Mouse (Mus musculus) small intestine, adult 2 months (tissue): ENCODE results near the gene Proser3. TPM values are rescaled to one million over a fixed set of nuclear protein-coding genes. Genes with fewer than 3 reads are reported as not detected.

Experiments used
- H3K27ac ChIP-seq: fragments of 200-500 bp; 2 replicates; pipeline ENCODE4 v1.5.1; 2012; ENCODE audit warnings: low read depth, low read length, control low read depth, inconsistent platforms; ENCODE audit not compliant: insufficient read depth
- H3K27me3 ChIP-seq: fragments of 200-500 bp; 2 replicates; pipeline ENCODE4 v1.6.1; 2012; ENCODE audit warnings: mild to moderate bottlenecking, moderate library complexity, low read length, inconsistent platforms; ENCODE audit not compliant: control insufficient read depth, insufficient read depth
- H3K36me3 ChIP-seq: fragments of 200-500 bp; 2 replicates; pipeline ENCODE4 v1.6.1; 2012; ENCODE audit warnings: mild to moderate bottlenecking, low read length, control low read depth, inconsistent platforms; ENCODE audit not compliant: control insufficient read depth, insufficient read depth
- H3K4me1 ChIP-seq: fragments of 200-500 bp; 2 replicates; pipeline ENCODE4 v1.6.1; 2012; ENCODE audit warnings: low read length, inconsistent platforms, mixed read lengths; ENCODE audit not compliant: control insufficient read depth, insufficient read depth, insufficient read length
- H3K4me3 ChIP-seq: fragments of 200-500 bp; 2 replicates; pipeline ENCODE4 v1.5.1; 2012; ENCODE audit warnings: low read depth, mild to moderate bottlenecking, control low read depth, inconsistent platforms, low read length, moderate library complexity
- CTCF ChIP-seq: fragments of 200-500 bp; IDR thresholded peaks from 2 replicates; pipeline ENCODE4 v1.5.1; 2012; ENCODE audit warnings: low read depth, mild to moderate bottlenecking, control low read depth, inconsistent platforms, low read length, moderate library complexity, mixed read lengths; ENCODE audit not compliant: insufficient replicate concordance, insufficient read length; ENCODE audit errors: extremely low read depth
- POLR2A ChIP-seq: fragments of 200-500 bp; IDR thresholded peaks from 2 replicates; pipeline ENCODE4 v1.6.1; 2012; ENCODE audit warnings: low read depth, mild to moderate bottlenecking, control low read depth, inconsistent platforms, low read length, moderate library complexity
- WGBS: fragments of 180-500 bp; shearing (Covaris S2); methylation state at CpG from one replicate; pipeline ENCODE4 v1.1.7; 2018; 5-methylcytosine and 5-hydroxymethylcytosine counted together
- polyA plus RNA-seq: library from polyadenylated mRNA; depleted of rRNA; stranded (reverse); fragments of >200 nt; gene quantifications from 2 replicates; pipeline ENCODE4 v1.2.3, GENCODE M21; 2012

The Proser3 gene
- polyA plus RNA-seq, 1 experiment: 5.4 TPM

DNA sequence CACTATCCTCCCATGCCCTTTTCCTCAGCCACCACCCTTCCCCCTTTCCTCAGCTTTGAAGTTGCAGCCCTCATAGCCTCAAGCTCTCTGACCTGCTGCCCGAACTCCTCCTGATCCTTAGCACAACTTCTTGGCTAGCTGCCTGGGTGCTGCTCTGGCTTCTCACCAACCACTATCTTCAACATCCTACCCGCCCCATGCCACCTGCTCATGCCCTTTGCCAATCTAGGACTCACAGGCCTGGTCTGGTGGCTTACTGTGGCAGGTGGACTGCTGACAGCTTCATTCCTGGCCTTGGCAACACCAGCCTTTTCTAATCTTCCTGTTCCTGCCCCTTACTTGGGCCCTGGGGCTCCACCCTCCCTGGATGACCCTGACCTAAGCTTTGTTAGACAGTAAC, 20.9 kb upstream of the Proser3 start:
- Histone ChIP-seq H3K4me3 (no peak overlapping the region), H3K27me3 (no peaks in the 10 kb centered on the region), H3K36me3 (peaks cover 86% of the 10 kb centered on the region), H3K4me1 (no peaks in the 10 kb centered on the region), H3K27ac (peak overlapping the region; percentile 13; the same call in 1 of the 2 replicates)
- TF ChIP-seq CTCF (no peak), POLR2A (no peak)
- 16% methylated on average over 2 of the region's 2 CpGs for WGBS

DNA sequence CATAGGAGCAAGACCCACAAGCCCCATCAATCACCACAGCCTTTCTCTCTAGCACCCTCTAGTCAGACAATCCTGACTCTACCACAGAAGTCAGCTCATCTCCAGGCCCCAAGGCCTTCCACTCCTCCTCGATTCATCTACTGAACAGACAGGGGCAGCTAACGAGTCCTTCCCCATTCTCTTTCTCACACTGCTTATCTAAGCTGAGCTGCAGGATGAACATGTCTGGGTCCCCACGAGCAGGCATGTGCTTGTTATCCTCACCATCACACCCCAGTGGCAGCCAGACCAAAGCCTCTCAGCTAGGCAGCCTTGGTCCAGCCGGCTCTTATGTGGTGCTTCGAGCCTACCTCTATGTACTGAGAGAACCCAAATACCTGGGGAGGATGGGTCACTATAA, 20.3 kb upstream of the Proser3 start:
- WGBS: 35% methylated on average over 5 of the region's 5 CpGs
- no peaks in the 10 kb centered on the region for H3K27me3 ChIP-seq
- peak overlapping the region; percentile 3; the same call in 1 of the 2 replicates for H3K27ac ChIP-seq
- H3K4me3 ChIP-seq: no peak overlapping the region
- H3K36me3 ChIP-seq: peaks cover 84% of the 10 kb centered on the region
- TF ChIP-seq POLR2A (no peak), CTCF (no peak)
- H3K4me1 ChIP-seq: no peaks in the 10 kb centered on the region

DNA sequence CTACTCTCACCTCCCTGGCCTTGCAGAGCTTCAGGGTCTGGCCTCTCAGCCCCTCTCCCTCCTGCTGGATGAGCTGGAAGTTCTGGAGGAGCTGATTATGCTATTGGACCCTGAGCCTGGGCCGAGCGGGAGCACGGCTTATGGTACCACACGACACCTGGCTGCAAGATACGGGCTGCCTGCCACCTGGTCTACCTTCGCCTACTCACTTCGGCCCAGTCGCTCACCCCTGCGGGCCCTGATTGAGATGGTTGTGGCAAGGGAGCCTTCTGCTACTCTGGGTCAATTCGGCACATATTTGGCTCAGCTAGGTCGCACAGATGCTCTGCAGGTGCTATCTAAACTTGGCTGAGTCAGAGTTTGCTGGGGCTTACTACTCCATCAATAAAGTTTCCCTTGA, 15.5 kb upstream of the Proser3 start:
- Histone ChIP-seq H3K27ac (no peak overlapping the region), H3K4me1 (peaks cover 4% of the 10 kb centered on the region; the same call in 1 of the 2 replicates), H3K27me3 (no peaks in the 10 kb centered on the region), H3K36me3 (peaks cover 43% of the 10 kb centered on the region), H3K4me3 (no peak overlapping the region)
- 86% methylated on average over 11 of the region's 11 CpGs for WGBS
- TF ChIP-seq CTCF: no peak
- no peak for TF ChIP-seq POLR2A

DNA sequence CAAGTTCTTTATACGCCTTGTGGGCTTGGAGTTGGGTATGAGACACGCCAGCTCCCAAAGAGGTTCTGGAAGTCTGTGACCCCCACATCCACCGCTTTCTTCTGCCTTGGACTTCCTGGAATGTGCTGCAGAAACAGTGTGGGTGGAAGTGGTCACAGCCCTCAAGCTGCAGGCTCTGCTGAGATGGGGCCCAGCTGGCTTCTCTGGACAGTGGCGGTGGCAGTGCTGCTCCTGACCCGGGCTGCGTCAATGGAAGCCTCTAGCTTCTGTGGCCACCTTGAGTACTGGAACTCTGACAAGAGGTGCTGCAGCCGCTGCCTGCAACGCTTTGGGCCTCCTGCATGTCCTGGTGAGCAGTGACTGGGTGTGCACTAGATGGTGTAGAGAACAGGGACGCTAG, 13.9 kb upstream of the Proser3 start:
- 77% methylated on average over 9 of the region's 9 CpGs for WGBS
- no peaks in the 10 kb centered on the region for H3K27me3 ChIP-seq
- no peak overlapping the region for H3K27ac ChIP-seq
- peak overlapping the region; percentile 10 for H3K4me3 ChIP-seq
- peaks cover 33% of the 10 kb centered on the region for H3K36me3 ChIP-seq
- TF ChIP-seq CTCF (no peak), POLR2A (no peak)
- H3K4me1 ChIP-seq: peaks cover 4% of the 10 kb centered on the region; the same call in 1 of the 2 replicates

DNA sequence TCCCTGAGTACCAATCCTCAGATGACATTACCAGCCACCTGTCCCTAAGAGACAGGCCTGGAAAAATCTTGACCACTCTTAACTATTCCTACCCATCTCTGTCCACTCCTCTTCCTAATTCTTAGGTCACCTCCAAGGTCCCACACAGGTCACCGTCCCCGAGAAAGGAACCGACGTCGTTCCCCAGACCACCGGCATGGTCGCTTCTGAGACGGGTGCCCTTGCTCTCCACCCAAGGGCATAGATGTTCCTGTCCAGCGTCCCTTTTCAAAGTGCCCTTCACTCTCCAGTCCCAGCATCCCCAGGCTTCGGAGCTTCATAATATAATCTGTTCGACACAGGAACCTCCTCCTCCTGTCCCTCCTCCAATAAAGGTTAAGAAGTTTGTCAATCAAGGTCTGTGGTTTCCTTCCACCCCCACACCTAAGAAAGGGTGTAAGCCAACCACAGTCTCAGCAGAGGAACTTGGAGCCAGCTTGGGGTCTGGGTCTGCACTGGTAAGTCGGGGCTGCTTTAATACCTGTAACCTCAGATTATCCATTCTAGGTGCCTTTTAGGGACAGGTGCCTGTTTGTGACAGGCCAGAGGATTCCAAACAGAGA, 13.0 kb upstream of the Proser3 start, which contains the start of gene Igflr1:
TSS of gene Igflr1 (plus strand) at position 458 of the 602 bp plus-strand sequence.
- TF ChIP-seq POLR2A (no peak), CTCF (no peak)
- WGBS: 95% methylated on average over 12 of the region's 12 CpGs
- Histone ChIP-seq H3K4me1 (peaks cover 4% of the 10 kb centered on the region; the same call in 1 of the 2 replicates), H3K4me3 (peak within 1 kb of the TSS; percentile 10), H3K27me3 (no peaks in the 10 kb centered on the region), H3K36me3 (peaks cover 23% of the 10 kb centered on the region), H3K27ac (no peak within 1 kb of the TSS)

DNA sequence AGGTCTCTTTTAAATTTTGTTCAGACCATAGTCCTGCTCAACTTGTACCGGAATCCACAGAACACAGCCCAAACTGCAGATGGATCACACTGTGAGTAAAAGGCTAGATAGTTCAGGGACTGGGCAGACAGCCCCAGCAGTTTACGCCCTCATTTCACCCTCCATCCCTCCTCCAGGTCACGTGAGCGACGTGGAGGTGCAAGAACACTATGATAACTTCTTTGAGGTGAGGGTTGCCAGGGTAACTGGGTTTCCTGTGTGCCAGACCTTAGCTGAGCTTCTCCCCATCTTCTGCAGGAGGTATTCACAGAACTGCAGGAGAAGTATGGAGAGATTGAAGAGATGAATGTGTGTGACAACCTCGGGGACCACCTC, 11.8 kb upstream of the Proser3 start:
- H3K4me1 ChIP-seq: peaks cover 5% of the 10 kb centered on the region; the same call in 1 of the 2 replicates
- peak overlapping the region; percentile 88 for H3K4me3 ChIP-seq
- peaks cover 13% of the 10 kb centered on the region for H3K36me3 ChIP-seq
- H3K27ac ChIP-seq: peak overlapping the region; percentile 97; the same call in 1 of the 2 replicates
- 14% methylated on average over 6 of the region's 6 CpGs for WGBS
- H3K27me3 ChIP-seq: no peaks in the 10 kb centered on the region
- TF ChIP-seq CTCF (no peak), POLR2A (no peak)

DNA sequence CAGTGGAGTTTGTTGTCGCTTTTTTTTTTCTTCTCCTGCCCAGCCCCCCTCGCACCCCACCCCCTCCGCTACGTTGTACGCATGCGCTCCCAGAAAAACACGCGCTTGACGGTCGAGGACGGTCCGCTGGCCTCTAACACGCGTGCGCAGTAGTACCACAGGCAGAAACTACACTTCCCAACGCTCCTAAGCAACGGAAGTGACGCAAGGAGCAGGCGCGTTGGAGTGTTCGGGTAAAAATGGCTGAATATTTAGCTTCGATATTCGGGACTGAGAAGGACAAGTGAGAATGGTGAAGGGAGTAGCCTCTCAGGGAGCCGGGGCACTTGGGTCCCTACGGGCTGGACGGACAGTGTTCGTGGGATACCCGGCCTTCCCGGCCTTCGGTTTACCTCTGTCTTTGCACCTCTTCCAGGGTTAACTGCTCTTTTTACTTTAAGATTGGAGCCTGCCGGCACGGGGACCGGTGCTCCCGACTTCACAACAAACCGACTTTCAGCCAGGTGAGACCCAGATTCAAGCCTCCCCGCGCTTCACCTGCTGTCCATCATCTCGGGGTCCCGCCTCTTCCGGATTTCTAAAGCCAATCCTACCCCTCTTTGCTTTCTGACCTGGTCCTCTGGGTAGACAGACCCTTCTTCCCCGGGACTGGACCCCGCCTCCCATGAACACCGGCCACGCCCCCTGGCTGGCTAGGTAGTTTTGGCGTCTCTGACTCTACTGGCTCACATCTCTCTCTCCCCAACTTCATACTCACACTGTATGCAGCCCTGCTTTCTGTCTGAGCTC, 11.2 kb upstream of the Proser3 start, which contains the start of the genes U2af1l4, Gm49396 and Psenen:
TSS of gene U2af1l4 (plus strand) at position 185 of the 789 bp plus-strand sequence.
TSS of gene Gm49396 (plus strand) at position 228 of the 789 bp plus-strand sequence.
TSS of gene Psenen (minus strand) at position 511 of the 789 bp plus-strand sequence.
- Histone ChIP-seq H3K4me1 (peaks cover 9% of the 10 kb centered on the region; the same call in 1 of the 2 replicates), H3K4me3 (peak within 1 kb of the TSS; percentile 88), H3K36me3 (peaks cover 12% of the 10 kb centered on the region), H3K27ac (peak within 1 kb of the TSS; percentile 97), H3K27me3 (no peaks in the 10 kb centered on the region)
- TF ChIP-seq POLR2A: no peak; the same call in 1 of the 2 replicates
- no peak for TF ChIP-seq CTCF
- under 1% methylated on average over 45 of the region's 45 CpGs for WGBS
